Mouse (Mus musculus) intestine, embryonic 16.5 days (tissue): ENCODE data around the gene Angpt4. TPM values are rescaled to one million over a fixed set of nuclear protein-coding genes. Genes with fewer than 3 reads are reported as not detected.

ENCODE experiments used
- ATAC-seq: fragments of 200-750 bp; cut with Nextera tagmentation; 2 replicates; pipeline ENCODE4 v1.8.0; 2017; ENCODE audit warnings: moderate TSS enrichment, moderate library complexity
- H3K27ac ChIP-seq: fragments of 300-500 bp; sonication (generic); 2 replicates; pipeline ENCODE4 v1.5.1; 2014; ENCODE audit warnings: mild to moderate bottlenecking, low read length
- H3K27me3 ChIP-seq: fragments of 300-500 bp; sonication (generic); replicated peaks from 2 replicates; pipeline ENCODE4 v1.6.1; 2014; ENCODE audit warnings: low read length, control low read depth, mixed read lengths; ENCODE audit not compliant: control insufficient read depth, insufficient read depth
- H3K36me3 ChIP-seq: fragments of 300-500 bp; sonication (generic); 2 replicates; pipeline ENCODE4 v1.6.1; 2014; ENCODE audit warnings: low read length, control low read depth; ENCODE audit not compliant: control insufficient read depth, insufficient read depth
- H3K4me1 ChIP-seq: fragments of 300-500 bp; sonication (generic); 2 replicates; pipeline ENCODE4 v1.6.1; 2014; ENCODE audit warnings: low read length, control low read depth, mixed read lengths; ENCODE audit not compliant: control insufficient read depth, insufficient read depth
- H3K4me2 ChIP-seq: fragments of 300-500 bp; sonication (generic); 2 replicates; pipeline ENCODE4 v1.6.1; 2014; ENCODE audit warnings: low read depth, low read length, control low read depth
- H3K4me3 ChIP-seq: fragments of 300-500 bp; sonication (generic); 2 replicates; pipeline ENCODE4 v1.5.1; 2014; ENCODE audit warnings: mild to moderate bottlenecking, low read length
- H3K9ac ChIP-seq: fragments of 300-500 bp; sonication (generic); 2 replicates; pipeline ENCODE4 v1.6.1; 2014; ENCODE audit warnings: low read depth, low read length
- H3K9me3 ChIP-seq: fragments of 300-500 bp; sonication (generic); 2 replicates; pipeline ENCODE4 v1.6.1; 2016; ENCODE audit warnings: low read length, control low read depth; ENCODE audit not compliant: control insufficient read depth
- WGBS: fragments of 180-500 bp; shearing (Covaris S2); extraction: QIAGEN DNeasy Blood & Tissue Kit; methylation state at CpG from one replicate; pipeline ENCODE4 v1.1.7; 2014; 5-methylcytosine and 5-hydroxymethylcytosine counted together
- polyA plus RNA-seq: library from polyadenylated mRNA; unstranded; fragments of >200 nt; fragmentation: Nextera tagmentation; extraction: Ambion mirVana; gene quantifications from 2 replicates; pipeline ENCODE4 v1.2.1, GENCODE M21; 2015

Gene Angpt4
- polyA plus RNA-seq, 1 experiment from 2014 or later: 0.89 TPM

GRCm38 (mm10) chr2:151972880-151973594, 62.0 kb downstream of the Angpt4 start:
- Histone ChIP-seq H3K4me3 (peak overlapping the region; percentile 32), H3K36me3 (peaks cover 16% of the 10 kb centered on the region; the same call in 1 of the 2 replicates), H3K9ac (peak overlapping the region; percentile 50), H3K27me3 (no peaks in the 10 kb centered on the region), H3K4me1 (peaks cover 47% of the 10 kb centered on the region), H3K27ac (peak overlapping the region; percentile 34; the same call in 1 of the 2 replicates), H3K9me3 (no peaks in the 10 kb centered on the region), H3K4me2 (peak overlapping the region; percentile 62)
- peak; percentile 10; the same call in 1 of the 2 replicates for ATAC-seq
- WGBS: 23% methylated on average over 23 of the region's 23 CpGs

- Histone ChIP-seq H3K4me2 (peak overlapping the region; percentile 62), H3K9me3 (no peaks in the 10 kb centered on the region), H3K9ac (peak overlapping the region; percentile 50), H3K27me3 (no peaks in the 10 kb centered on the region), H3K36me3 (peaks cover 13% of the 10 kb centered on the region; the same call in 1 of the 2 replicates), H3K4me3 (peak overlapping the region; percentile 32), H3K4me1 (peaks cover 55% of the 10 kb centered on the region), H3K27ac (peak overlapping the region; percentile 34; the same call in 1 of the 2 replicates)
- 19% methylated on average over 36 of the region's 36 CpGs for WGBS
- peak; percentile 47 for ATAC-seq
These were observed 62.9 kb downstream of the Angpt4 start for GRCm38 (mm10) chr2:151973595-151974562.

- WGBS: 92% methylated on average over 5 of the region's 5 CpGs
- H3K9ac ChIP-seq: no peak overlapping the region
- ATAC-seq: no peak
- peaks cover 59% of the 10 kb centered on the region for H3K4me1 ChIP-seq
- peaks cover 2% of the 10 kb centered on the region; the same call in 1 of the 2 replicates for H3K36me3 ChIP-seq
- no peak overlapping the region for H3K4me3 ChIP-seq
- no peaks in the 10 kb centered on the region for H3K27me3 ChIP-seq
- no peak overlapping the region for H3K4me2 ChIP-seq
- no peaks in the 10 kb centered on the region for H3K9me3 ChIP-seq
- 0 out of 2 replicates have a peak overlapping the region, but pooled peaks have one; percentile 49 for H3K27ac ChIP-seq
These were observed 64.3 kb downstream of the Angpt4 start for GRCm38 (mm10) chr2:151975295-151975694.

- H3K27me3 ChIP-seq: no peaks in the 10 kb centered on the region
- peak overlapping the region; percentile 35; the same call in 1 of the 2 replicates for H3K27ac ChIP-seq
- no peaks in the 10 kb centered on the region; the same call in 1 of the 2 replicates for H3K36me3 ChIP-seq
- 70% methylated on average over 3 of the region's 3 CpGs for WGBS
- peak; percentile 54 for ATAC-seq
- peaks cover 58% of the 10 kb centered on the region for H3K4me1 ChIP-seq
- no peak overlapping the region for H3K9ac ChIP-seq
- no peaks in the 10 kb centered on the region for H3K9me3 ChIP-seq
- H3K4me3 ChIP-seq: no peak overlapping the region
- peak overlapping the region; percentile 37 for H3K4me2 ChIP-seq
These were observed 65.1 kb downstream of the Angpt4 start for GRCm38 (mm10) chr2:151976067-151976466.

- H3K9ac ChIP-seq: no peak overlapping the region
- no peak overlapping the region for H3K4me3 ChIP-seq
- H3K36me3 ChIP-seq: no peaks in the 10 kb centered on the region; the same call in 1 of the 2 replicates
- H3K4me2 ChIP-seq: peak overlapping the region; percentile 3; the same call in 1 of the 2 replicates
- ATAC-seq: no peak
- 75% methylated on average over 4 of the region's 4 CpGs for WGBS
- H3K9me3 ChIP-seq: no peaks in the 10 kb centered on the region
- H3K4me1 ChIP-seq: peaks cover 51% of the 10 kb centered on the region
- H3K27me3 ChIP-seq: no peaks in the 10 kb centered on the region
- peak overlapping the region; percentile 25 for H3K27ac ChIP-seq
These were observed 66.9 kb downstream of the Angpt4 start for GRCm38 (mm10) chr2:151977689-151978440.

DNA sequence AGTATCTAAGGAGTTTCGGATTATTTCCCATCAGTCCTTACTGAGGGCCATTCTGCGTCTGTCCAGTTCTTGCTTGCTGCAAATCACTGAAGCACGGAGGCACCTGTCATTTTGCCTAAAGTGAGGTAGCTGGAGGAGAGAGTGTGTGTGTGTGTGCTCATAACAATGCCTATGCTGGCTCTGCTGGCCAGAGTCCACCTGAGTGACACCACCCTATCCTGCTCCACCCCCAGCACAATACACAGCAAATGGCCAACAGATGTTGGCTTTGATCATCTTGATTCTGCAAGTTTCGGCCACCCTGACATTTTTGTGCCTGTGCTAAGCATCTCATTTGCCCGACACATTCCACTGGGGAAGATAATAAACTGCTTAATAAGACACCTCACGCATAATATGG, 67.5 kb downstream of the Angpt4 start:
- Histone ChIP-seq H3K9ac (no peak overlapping the region), H3K27ac (peak overlapping the region; percentile 23; the same call in 1 of the 2 replicates), H3K4me1 (peaks cover 45% of the 10 kb centered on the region), H3K9me3 (no peaks in the 10 kb centered on the region), H3K36me3 (no peaks in the 10 kb centered on the region; the same call in 1 of the 2 replicates), H3K4me2 (peak overlapping the region; percentile 52), H3K4me3 (peak overlapping the region; percentile 83), H3K27me3 (no peaks in the 10 kb centered on the region)
- no peak for ATAC-seq
- WGBS: 71% methylated on average over 6 of the region's 6 CpGs

DNA sequence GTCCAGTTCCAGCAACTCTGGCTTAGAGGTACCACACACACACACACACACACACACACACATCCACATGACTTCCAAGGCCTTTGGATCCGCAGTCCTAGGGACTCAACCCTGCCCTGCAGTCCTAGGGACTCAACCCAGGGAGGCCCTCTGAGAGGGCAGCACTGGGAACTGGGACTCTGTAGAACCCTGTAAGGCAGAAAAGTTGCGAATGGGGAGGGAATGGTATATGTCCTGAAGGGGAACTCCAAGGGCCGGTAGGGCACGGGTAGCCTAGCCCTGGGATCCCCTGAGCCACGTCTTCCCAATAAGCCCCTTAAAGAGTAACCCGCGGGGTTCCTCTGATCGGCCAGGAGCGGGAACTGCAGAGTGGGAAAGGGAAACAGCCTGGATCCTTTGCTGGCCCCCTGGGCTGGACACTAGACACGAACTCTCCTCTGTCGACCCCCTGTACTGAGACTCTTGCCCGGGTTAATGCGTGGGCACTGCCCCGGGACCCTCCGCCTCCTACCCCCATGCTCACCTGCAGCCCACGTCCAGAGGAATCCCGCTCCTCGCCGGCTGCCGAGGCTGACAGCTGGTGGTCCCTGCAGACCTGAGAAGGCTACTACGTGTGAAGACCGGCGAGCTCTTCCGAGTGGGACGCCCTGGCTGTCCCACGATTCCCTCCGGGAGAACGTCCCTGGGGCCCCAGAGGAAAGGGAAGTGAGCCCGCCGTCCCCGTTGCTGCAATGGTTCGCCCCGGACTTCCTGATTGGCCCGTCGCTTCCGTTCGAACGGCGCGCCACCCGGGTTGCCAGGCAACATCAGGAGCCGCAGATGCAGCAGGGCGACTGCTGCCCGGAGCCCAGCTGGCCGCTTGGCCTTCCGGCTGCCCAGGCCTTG, 68.7 kb downstream of the Angpt4 start, which contains the start of gene Fam110a:
Gene Fam110a, minus strand, starts transcription at position 750 of the 885 bp plus-strand sequence.
- peak; percentile 83 for ATAC-seq
- H3K36me3 ChIP-seq: no peaks in the 10 kb centered on the region; the same call in 1 of the 2 replicates
- no peaks in the 10 kb centered on the region for H3K9me3 ChIP-seq
- peak within 1 kb of the TSS; percentile 83 for H3K4me3 ChIP-seq
- H3K27ac ChIP-seq: peak within 1 kb of the TSS; percentile 63
- H3K4me2 ChIP-seq: peak within 1 kb of the TSS; percentile 52
- no peaks in the 10 kb centered on the region for H3K27me3 ChIP-seq
- peak within 1 kb of the TSS; percentile 93 for H3K9ac ChIP-seq
- peaks cover 36% of the 10 kb centered on the region for H3K4me1 ChIP-seq
- WGBS: under 1% methylated on average over 46 of the region's 46 CpGs

- Histone ChIP-seq H3K36me3 (no peaks in the 10 kb centered on the region; the same call in 1 of the 2 replicates), H3K4me2 (peak overlapping the region; percentile 52), H3K27ac (peak overlapping the region; percentile 21; the same call in 1 of the 2 replicates), H3K4me1 (peaks cover 36% of the 10 kb centered on the region), H3K27me3 (no peaks in the 10 kb centered on the region), H3K4me3 (peak overlapping the region; percentile 83), H3K9ac (peak overlapping the region; percentile 93), H3K9me3 (no peaks in the 10 kb centered on the region)
- no peak; the same call in 1 of the 2 replicates for ATAC-seq
- WGBS: 44% methylated on average over 3 of the region's 3 CpGs
These were observed 69.3 kb downstream of the Angpt4 start for GRCm38 (mm10) chr2:151980355-151980693.
